Mouse (Mus musculus) urinary bladder, postnatal 10 days (tissue): ENCODE results near the gene Rabl6.

ENCODE experiments used
- DNase-seq: peaks from one replicate; pipeline ENCODE4 v3.0.0; 2022; ENCODE audit warnings: low spot score

Gene Rabl6

DNA sequence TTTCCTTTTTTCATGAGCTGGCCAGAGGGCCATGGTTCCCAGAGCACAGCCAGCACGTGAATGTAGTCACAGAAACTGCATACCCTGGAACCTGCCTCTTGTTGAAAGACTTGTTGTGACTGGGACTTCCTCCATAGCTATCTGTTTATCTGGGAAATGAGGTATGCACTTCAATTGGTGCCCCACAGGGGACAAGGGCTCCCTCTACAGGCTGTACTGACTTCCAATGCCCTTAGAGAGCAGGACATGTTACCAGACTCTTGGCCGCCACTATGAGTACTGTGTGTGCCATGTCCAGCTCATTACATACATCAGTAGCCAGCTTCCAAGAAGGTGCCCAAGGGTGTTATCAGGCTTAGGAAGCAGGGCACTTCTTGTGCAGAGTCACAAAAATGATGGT, 16.5 kb downstream of the Rabl6 start:
- DNase-seq = no peak

DNA sequence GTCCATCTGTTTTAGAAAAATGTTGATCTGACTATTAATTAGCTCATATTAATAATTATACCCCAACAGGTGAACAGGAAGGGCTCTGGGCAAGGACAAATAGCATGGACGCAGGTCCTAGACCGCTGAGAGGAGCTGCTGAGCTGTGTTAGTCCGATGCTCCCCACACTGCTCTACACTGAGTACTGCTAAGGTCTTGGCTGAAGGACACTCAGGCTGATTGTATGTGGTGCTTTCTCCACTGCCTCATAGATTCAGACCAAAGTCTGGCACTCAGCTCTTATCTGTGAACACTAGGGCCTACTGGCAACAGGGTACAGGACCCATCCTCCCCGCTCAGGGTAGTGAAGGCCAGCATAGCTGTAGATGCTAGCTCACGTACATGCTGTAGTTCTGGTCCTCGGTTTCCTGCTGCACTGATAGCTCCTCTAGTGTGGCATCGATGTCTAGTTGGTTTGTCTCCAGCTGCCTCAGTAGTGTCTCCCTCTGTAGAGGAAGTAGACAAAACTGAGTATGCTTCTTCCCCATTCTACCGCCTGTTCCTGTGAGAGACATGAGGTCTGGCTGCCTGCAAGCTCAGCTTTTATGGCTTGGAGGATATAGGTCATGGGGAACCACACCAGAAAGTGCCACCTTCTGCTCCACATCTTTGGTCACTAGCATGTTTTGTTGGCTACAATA, 20.0 kb downstream of the Rabl6 start:
- no peak for DNase-seq

DNA sequence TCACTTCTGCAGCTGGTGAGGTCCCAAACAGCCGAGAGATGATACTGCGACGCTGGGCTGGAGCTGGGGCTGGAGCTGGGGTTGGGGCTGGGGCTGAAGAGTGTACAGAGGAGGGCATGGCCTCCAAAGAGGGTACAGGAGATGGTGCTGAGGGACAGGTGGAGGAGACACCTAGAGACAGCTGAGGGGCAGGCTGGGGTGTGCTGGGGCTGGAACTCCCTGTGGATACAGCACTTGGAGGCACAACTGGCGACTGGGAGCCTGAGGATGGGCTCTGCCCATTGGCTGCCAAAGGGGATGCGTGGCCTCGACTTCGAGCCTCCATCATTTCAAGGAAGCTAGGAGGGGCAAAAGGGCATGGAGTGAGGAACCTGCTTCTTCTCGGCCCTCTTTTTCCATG, 21.0 kb downstream of the Rabl6 start:
- no peak for DNase-seq

DNA sequence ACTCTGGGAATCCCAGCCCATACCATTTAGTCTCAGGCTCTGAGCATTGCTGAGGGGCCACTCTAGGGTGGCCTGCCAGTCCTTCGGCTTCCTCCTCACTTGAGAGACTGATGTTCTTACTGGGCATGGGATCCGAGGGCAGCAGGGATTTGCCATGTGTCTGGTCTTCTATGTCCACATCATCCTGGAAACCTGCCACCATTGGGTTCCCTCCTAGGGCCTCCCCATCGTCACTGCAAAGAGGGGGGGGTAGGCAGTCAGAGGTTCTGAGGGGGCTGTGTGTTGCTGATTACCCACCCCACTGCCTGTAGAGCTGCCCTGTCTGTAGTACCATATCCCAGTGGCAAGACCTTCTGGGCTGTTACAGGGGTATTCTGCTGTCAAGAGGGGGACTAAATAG, 22.7 kb downstream of the Rabl6 start:
- no peak for DNase-seq

DNA sequence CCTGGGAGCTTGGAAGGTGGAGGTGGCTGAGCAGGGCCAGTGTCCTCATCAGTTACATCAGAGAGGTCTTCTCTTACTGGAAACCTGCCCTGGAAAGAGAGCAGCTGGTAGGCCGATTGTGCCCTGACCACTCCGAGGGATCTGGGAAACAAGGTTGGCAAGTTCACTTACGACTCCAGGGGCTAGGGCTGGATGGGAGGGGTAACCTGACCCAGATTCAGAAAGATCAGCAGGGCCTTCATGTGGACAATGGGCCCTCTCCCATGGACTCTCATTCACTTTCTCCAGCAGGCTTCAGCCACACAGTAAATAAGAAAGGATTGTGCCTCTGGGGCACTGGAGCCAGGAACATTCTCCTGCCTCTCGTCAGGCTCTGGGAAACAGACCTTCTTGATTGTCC, 23.5 kb downstream of the Rabl6 start:
- DNase-seq = no peak

DNA sequence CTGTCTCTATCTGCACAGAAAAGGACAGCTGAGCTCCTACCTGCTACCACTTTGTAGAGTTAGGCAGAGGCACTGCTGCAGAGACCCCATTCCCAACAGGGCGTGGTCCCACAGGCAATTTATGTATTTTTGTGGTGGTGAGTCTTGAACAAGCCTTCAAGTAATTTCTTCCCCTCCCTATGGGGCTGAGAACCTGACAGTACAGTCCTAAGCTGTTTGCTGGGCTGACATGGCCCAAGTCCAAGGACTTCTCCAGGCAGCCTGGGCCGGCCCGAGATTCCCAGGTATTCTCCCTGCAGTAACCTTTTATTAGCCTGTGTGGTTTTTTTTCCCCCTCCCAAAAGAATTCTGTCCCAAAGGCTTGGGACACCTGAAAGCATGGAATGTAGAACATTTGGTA, 24.2 kb downstream of the Rabl6 start:
- no peak for DNase-seq

DNA sequence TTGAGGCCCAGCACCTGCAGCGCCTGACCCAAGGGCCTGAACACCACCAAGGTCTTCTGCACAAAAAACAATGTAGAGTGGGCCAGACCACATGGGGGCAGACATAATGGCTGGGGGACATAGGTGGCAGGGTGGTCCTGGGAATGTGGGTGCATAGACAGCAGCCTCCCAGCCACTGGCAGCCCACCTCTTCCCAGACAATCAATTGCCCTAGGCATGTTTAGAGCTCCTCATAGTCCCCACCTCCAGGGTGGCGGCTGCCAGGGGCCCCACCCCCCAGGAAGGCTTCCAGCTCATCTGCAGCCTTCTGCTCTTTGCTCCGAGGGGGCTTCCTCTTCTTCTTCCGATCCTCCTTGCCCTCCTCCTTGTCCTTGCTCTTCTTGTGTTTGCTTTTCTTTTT, 24.8 kb downstream of the Rabl6 start:
- no peak for DNase-seq

DNA sequence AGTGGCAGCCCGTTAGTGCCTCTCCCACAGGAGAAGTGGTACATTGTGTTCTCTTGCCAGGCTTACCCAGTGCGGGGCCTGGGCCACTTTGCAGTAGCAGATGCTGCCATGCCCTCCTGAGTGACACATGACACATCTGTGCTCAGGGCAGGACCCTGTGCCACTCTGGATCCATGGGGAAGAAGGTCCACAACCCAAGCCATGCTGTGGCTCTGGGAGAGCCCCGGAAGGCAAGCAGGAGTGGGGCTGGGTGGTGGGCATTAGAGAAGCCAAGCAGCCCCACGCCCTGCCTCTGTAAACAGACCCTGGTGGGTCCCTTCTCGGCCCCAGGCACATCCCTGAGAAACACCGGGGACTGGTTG, 25.2 kb downstream of the Rabl6 start:
- no peak for DNase-seq

DNA sequence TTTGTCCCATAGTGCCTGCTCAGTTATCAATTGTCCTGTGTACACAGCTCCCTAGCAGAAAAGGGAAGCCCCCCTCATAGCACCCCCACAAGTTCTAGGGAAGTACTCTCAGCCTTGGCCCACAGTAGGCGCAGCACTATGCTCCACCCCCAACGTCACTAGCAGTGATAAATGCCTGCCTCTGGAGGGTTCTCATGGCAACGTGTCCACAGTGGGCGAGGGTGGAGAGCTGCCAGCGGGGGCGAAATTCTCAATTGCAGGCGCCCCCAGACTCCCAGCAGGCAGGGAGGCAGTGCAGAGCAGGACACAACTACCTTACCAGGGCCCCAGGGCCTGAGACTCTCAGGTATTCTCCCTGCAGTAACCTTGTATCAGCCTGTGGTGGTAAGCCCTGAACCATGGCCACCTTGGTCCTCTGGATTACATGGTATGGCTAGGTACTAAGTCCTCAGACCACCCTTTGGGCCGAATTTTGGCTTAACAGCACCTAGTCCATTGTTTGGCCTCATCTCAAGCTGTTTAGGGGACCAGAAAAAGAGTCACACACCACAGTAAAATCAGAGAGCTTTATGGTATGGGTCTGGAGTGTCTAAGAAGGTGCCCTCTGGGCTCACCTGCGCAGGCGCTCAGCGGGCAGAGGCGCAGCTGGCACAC, 25.7 kb downstream of the Rabl6 start:
- no peak for DNase-seq

DNA sequence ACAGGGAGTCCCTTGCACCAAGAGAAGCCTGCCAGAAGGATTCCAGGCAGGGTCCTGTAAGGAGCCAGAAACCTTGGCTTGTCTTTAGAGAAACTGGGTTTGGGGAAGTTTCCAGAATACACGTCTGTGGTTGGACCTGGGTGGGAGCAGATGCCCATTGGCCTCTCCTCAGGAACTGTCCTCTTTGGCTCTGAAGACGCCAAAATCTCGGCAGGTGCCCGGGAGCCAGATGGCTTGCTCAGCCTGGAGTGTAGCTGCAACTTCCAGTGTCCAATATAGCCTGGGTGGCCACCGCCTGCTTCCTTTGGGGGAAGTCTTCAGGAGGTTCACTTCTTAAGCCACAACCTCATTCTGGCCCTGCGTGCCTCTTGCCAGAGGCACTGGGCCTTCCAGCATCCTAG, 26.4 kb downstream of the Rabl6 start:
- DNase-seq = no peak

DNA sequence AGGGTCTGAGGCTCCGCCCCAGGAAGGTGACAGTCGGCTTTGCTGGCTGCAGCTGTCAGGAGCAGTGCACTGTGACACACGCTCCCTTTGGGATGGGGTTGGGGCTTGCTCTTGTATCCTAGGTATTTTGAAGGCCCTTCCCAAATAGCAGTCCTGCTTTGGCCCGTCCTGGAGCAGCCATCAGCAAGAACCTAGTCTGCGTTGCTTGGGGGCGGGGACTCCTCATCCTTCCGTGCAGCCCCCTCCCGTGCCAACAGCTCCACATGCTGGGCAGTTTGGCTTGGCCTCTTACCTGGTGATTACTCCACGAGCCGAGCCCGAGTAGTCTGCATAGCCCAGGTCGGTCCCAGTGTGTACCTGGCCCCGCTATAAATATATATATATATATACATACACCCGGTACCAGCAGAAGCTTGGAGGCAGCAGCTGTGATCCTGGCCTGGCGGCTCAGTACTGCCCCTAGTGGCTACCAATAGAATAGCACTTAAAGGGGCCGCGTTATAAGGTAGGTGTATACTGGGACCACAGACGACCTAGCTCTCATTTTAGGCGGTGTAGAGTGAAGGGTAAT, 26.9 kb downstream of the Rabl6 start, which contains the start of gene Ajm1:
TSS of gene Ajm1 (minus strand) at position 464 of the 571 bp plus-strand sequence.
- DNase-seq = no peak

DNA sequence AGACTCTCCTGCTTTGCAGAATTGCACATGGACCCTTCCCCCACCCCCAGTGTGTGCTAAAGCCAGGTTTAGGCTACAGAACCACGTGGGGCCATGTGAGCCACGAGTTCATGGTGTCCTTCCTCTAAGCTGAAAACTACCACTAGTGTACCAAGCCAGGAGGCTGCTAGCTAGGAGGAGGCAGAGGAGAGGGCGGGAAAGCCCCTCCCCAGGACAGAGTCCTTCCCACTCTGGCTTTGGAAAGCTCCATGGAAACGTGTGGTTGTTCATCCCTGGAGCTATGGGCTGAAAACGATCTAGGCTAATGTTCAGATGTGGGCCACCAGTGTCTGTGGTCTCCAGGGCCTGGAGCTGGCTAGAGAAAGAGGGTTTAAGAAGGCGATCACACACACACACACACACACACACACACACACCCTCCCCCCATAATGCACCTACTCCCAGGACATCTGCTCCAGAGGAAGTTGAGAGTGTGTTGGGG, 27.7 kb downstream of the Rabl6 start:
- no peak for DNase-seq

DNA sequence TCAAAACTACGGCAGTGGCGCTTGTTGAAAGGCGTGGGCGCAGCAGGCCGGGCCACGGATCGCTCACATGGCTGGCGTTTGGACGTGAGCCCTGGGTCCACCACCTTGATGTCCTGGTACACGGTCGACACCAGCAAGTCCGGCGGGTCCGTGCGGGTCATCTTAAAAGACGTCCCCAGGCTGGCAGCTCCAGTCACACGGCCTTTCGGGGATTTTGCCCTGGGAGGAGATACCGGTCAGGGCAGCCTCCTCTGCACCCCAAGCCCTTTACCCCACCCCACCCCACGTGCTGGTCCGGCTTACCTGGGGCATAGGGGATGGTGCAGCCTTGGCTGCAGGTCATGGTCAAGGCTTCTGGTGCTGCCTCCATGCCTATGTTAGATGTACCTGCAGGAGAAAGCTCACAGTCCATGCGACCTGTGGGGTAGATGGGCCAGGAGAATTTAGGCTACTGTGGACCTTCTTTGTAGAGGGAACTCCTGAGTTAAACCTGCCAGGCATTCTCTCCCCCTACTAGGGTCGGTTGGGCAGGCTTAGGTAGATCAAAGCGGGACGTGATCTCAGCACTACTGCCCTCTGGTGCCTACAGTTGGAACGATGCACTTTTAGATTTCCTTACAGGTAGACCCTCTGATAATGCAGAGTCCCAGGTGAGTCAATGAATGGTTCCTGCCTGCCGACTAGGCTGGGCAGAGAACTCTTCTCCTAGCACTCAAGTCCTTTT, 28.4 kb downstream of the Rabl6 start:
- no peak for DNase-seq

DNA sequence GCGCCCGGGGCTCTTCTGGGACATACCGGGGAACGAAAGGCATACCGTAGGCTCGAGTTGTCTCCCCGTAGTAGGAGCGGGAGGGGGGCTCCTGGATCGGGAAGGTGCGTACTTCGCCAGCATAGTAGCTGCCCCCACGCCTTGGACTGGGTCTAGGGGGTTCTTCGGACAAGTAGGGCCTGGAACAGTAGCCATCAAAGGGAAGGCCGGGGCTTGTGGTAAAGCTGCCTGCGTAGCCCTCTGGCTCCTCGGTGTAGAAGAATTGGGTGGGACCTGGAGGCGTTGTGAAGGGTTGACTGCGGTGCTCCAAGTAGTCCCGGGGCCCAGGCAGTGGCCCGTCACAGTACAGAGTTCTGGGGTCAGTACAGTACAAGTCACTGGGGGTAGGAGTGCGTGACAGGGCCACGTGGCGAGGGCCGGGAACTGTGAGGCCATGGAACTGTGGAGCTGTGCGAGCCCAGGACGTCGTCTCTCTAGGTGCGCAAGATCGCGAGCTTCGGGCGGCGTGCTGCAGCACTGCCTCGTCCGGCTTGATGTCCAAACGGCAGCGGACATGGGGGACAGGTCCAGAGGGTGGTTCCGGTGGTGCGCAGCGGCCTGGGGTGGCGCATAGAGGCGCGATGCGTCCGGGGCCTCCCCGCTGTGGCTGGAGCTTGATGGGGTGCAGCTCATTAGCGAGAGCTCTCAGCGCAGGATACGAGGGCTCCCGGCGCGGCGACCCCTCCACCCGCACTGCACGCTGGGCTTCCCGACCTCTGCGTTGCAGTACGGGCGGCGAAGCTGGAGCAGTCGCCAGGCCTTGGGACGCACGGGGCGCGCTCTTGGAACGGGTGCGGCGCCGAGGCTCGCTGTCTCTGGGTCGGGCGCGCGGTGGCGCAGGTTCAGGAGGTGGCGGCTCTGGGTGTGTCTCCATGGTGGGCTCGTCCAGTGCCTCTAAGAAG, 29.3 kb downstream of the Rabl6 start:
- DNase-seq = no peak

DNA sequence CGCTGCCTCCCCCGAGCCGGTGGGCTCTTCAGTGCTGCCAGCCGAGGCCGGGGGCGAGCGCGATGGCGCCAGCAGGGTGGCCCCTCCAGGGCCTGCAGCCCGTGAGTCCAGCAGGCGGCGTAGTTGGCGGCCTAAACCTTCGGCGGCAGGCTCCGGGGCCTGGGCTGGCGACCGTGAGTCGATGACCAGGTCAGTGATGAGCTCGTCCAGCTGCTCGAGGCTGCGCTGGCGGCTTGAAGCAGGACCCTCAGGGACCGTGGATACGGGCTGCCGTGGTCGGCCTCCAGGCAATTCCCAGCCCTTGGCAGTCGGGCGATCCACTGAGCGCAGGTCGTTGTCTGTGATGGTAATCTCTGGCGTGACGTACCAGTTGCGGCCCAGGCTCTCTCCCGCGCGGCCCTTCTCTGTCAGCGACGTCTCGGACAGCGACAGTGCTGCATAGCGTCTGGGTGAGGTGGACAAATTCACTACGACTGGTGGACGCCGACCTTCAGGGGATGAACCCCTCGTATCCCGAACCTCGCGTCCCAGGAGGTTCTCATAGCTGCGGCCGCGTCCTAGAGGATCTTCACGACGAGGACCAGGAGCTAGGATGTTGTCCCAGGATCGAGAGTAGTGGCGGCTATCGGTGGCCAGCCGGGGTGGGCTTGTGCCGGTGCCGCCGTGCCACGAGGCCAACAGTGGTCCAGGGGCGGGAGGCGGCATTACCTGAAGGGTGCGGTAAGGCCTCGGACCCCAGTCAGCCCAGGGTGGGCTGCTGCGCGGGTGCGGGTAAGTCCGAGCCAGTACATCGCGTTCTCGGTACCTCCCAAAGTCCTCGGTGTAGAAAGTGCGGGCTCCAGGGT, 30.1 kb downstream of the Rabl6 start:
- no peak for DNase-seq

DNA sequence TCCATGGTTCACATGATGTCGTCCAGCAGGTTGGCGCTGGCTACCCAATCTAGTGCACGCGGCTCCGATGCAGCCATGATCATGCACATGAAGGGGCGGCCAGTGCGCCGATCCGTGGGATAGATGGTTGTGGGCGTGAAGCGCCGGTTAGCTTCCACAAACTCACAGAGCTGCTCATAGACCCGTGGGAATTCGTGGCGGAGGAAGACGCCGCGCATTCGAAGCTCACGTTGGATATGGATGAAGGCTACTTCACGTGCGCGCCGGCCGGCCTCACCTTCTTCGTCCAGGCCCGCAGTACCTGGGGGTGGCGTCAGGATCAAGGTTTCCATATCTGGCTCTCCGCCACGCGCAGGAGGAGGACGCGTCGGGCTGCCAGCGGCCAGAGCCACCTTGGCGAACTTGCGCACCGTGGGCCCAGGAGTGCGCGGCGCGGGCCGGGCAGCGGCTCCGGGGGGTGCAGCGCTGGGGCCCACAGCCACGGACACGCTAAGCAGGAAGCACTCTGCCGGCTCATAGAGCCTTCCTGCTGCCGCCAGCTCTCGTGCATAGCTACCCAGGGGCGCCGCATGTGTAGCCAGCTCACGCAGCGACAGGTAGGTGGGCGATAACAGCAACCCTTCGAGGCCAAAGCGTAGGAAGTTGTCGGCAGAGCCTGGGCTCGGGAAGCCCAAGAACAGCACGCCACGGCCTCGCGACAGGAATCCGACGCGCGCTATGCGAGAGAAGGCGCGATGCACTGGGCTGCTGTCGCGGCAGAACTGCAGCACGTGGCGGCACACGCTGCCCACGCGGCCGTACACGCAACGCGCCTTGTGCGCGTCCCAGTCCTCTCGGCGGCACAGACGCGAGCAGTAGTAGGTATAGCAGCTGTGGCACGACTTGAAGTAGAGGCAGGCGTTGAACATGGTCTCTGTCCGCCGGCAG, 31.1 kb downstream of the Rabl6 start:
- DNase-seq = no peak

DNA sequence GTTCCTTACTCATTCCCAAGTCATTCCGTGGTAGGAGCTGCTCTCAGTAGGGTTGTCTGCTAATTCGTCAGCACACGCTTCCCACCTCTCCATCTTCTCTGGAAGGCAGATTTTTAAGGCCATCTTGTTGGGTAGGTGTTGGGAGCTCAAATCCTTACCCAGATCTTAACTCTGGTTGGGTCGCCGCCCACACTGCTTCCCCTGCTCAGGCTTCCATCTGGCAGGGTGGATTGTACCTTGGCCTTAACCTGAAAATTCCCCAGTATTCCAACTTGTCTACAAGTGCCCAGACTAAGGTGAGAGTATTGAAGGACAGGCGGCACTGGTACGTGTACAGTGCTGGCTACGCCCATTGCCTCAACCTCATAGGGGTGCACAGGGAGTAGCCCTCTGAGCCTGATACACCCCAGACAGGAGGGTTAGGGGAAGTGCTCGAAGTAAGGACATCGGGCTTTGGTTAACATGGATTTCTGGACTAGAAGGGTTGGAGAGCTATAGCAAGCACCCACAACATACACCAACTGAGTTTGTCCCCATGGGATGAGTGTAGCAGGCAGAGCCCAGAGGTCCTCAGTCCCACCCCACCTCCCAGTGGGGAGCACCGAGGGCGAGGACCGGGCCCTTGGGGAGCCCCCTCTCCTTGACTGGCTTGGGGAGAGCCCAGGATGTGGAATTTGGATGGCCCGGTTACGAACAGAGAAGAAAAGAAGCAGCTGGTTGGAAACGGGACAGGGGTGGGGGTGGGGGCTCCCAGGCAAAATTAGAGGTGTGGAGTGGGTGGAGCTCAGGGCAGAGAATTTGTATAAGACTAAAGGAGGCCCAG, 32.1 kb downstream of the Rabl6 start:
- no peak for DNase-seq

DNA sequence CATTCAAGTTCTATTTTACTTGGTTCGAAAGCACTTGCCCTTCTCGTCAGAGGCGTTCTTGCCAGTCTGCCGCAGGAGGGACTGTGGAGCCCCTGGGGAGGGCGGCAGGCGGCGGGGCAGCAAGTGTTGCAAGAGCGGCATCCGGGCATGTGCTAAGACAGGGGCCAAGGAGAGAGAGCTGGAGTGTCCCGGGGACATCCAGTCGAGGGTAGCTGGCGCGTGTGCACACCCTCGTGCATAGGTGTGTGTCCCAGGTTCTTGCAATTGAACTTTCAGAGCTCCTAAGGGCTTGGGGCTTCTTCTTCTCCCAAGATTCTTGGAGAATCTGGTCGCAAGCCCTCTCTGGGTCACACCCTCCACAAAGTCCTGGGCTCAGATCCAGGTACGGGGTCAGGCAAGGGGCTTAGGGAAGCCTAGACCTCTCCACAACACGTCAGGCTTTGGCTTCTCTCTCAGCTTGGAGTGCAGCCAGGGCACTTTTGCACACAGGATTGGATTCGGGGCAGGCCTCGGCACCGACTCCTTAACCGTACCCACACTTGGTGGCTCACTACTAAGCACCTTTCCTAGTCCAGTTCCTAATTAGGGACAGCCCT, 32.8 kb downstream of the Rabl6 start:
- DNase-seq = no peak
